Mouse (Mus musculus): ENCODE results near the gene Tnr.

Gene Tnr

GRCm38 (mm10) chr1:159523578-159523977 is at the start of gene Tnr:
Tnr (plus strand) TSS chr1:159523769.
- DNase-seq (ENCODE audit: low read depth, low spot score), result peak; percentile 26
- Histone ChIP-seq H3K27me3 (ENCODE audit: control insufficient read depth, insufficient read depth, low read length, poor library complexity, severe bottlenecking) (no peaks in the 10 kb centered on the region; the same call in 1 of the 2 replicates), H3K36me3 (ENCODE audit: control insufficient read depth, insufficient read depth, low read length, poor library complexity, severe bottlenecking) (no peaks in the 10 kb centered on the region)

GRCm38 (mm10) chr1:159489853-159490435 is 33.6 kb upstream of the Tnr start:
- DNase-seq (ENCODE audit: low read depth, low spot score), result no peak
- Histone ChIP-seq H3K36me3 (ENCODE audit: control insufficient read depth, insufficient read depth, low read length, poor library complexity, severe bottlenecking) (no peaks in the 10 kb centered on the region), H3K27me3 (ENCODE audit: control insufficient read depth, insufficient read depth, low read length, poor library complexity, severe bottlenecking) (no peaks in the 10 kb centered on the region)

GRCm38 (mm10) chr1:159492536-159492935 is 31.0 kb upstream of the Tnr start:
- Histone ChIP-seq H3K36me3 (ENCODE audit: control insufficient read depth, insufficient read depth, low read length, poor library complexity, severe bottlenecking) (no peaks in the 10 kb centered on the region), H3K27me3 (ENCODE audit: control insufficient read depth, insufficient read depth, low read length, poor library complexity, severe bottlenecking) (no peaks in the 10 kb centered on the region)
- no peak for DNase-seq (ENCODE audit: low read depth, low spot score)

GRCm38 (mm10) chr1:159493720-159494499 is 29.7 kb upstream of the Tnr start:
- H3K27me3 ChIP-seq (ENCODE audit: control insufficient read depth, insufficient read depth, low read length, poor library complexity, severe bottlenecking), result no peaks in the 10 kb centered on the region
- DNase-seq (ENCODE audit: low read depth, low spot score), result no peak
- no peaks in the 10 kb centered on the region for H3K36me3 ChIP-seq (ENCODE audit: control insufficient read depth, insufficient read depth, low read length, poor library complexity, severe bottlenecking)

- no peaks in the 10 kb centered on the region for H3K36me3 ChIP-seq (ENCODE audit: control insufficient read depth, insufficient read depth, low read length, poor library complexity, severe bottlenecking)
- DNase-seq (ENCODE audit: low read depth, low spot score), result no peak
- H3K27me3 ChIP-seq (ENCODE audit: control insufficient read depth, insufficient read depth, low read length, poor library complexity, severe bottlenecking), result no peaks in the 10 kb centered on the region
Observed at GRCm38 (mm10) chr1:159498236-159498635, 25.3 kb upstream of the Tnr start.

- H3K27me3 ChIP-seq (ENCODE audit: control insufficient read depth, insufficient read depth, low read length, poor library complexity, severe bottlenecking), result no peaks in the 10 kb centered on the region
- no peaks in the 10 kb centered on the region for H3K36me3 ChIP-seq (ENCODE audit: control insufficient read depth, insufficient read depth, low read length, poor library complexity, severe bottlenecking)
- DNase-seq (ENCODE audit: low read depth, low spot score), result no peak
Observed at GRCm38 (mm10) chr1:159499806-159500460, 23.6 kb upstream of the Tnr start.

- DNase-seq (ENCODE audit: low read depth, low spot score), result no peak
- H3K27me3 ChIP-seq (ENCODE audit: control insufficient read depth, insufficient read depth, low read length, poor library complexity, severe bottlenecking), result no peaks in the 10 kb centered on the region
- no peaks in the 10 kb centered on the region for H3K36me3 ChIP-seq (ENCODE audit: control insufficient read depth, insufficient read depth, low read length, poor library complexity, severe bottlenecking)
Observed at GRCm38 (mm10) chr1:159501911-159502310, 21.7 kb upstream of the Tnr start.

GRCm38 (mm10) chr1:159510667-159511066 is 12.9 kb upstream of the Tnr start:
- no peak for DNase-seq (ENCODE audit: low read depth, low spot score)
- H3K27me3 ChIP-seq (ENCODE audit: control insufficient read depth, insufficient read depth, low read length, poor library complexity, severe bottlenecking), result no peaks in the 10 kb centered on the region
- no peaks in the 10 kb centered on the region for H3K36me3 ChIP-seq (ENCODE audit: control insufficient read depth, insufficient read depth, low read length, poor library complexity, severe bottlenecking)

GRCm38 (mm10) chr1:159517647-159518046 is 5.9 kb upstream of the Tnr start:
- Histone ChIP-seq H3K36me3 (ENCODE audit: control insufficient read depth, insufficient read depth, low read length, poor library complexity, severe bottlenecking) (no peaks in the 10 kb centered on the region), H3K27me3 (ENCODE audit: control insufficient read depth, insufficient read depth, low read length, poor library complexity, severe bottlenecking) (no peaks in the 10 kb centered on the region; the same call in 1 of the 2 replicates)
- no peak for DNase-seq (ENCODE audit: low read depth, low spot score)

- Histone ChIP-seq H3K36me3 (ENCODE audit: control insufficient read depth, insufficient read depth, low read length, poor library complexity, severe bottlenecking) (no peaks in the 10 kb centered on the region), H3K27me3 (ENCODE audit: control insufficient read depth, insufficient read depth, low read length, poor library complexity, severe bottlenecking) (no peaks in the 10 kb centered on the region; the same call in 1 of the 2 replicates)
- DNase-seq (ENCODE audit: low read depth, low spot score), result no peak
Observed at GRCm38 (mm10) chr1:159519206-159519605, 4.4 kb upstream of the Tnr start.

- DNase-seq (ENCODE audit: low read depth, low spot score), result no peak
Observed at GRCm38 (mm10) chr1:159523069-159523468, 500 bp upstream of the Tnr start.

GRCm38 (mm10) chr1:159524051-159524549 is 531 bp downstream of the Tnr start:
- Histone ChIP-seq H3K27me3 (ENCODE audit: control insufficient read depth, insufficient read depth, low read length, poor library complexity, severe bottlenecking) (no peaks in the 10 kb centered on the region; the same call in 1 of the 2 replicates), H3K36me3 (ENCODE audit: control insufficient read depth, insufficient read depth, low read length, poor library complexity, severe bottlenecking) (no peaks in the 10 kb centered on the region)
- peak; percentile 27 for DNase-seq (ENCODE audit: low read depth, low spot score)

More at GRCm38 (mm10) chr1:159523069-159523468, 500 bp upstream of the Tnr start:
- no peaks in the 10 kb centered on the region; the same call in 1 of the 2 replicates for H3K27me3 ChIP-seq (ENCODE audit: control insufficient read depth, insufficient read depth, low read length, poor library complexity, severe bottlenecking)
- H3K36me3 ChIP-seq (ENCODE audit: control insufficient read depth, insufficient read depth, low read length, poor library complexity, severe bottlenecking), result no peaks in the 10 kb centered on the region

- no peaks in the 10 kb centered on the region for H3K36me3 ChIP-seq (ENCODE audit: control insufficient read depth, insufficient read depth, low read length, poor library complexity, severe bottlenecking)
- no peaks in the 10 kb centered on the region for H3K27me3 ChIP-seq (ENCODE audit: control insufficient read depth, insufficient read depth, low read length, poor library complexity, severe bottlenecking)
- no peak for DNase-seq (ENCODE audit: low read depth, low spot score)
Observed at GRCm38 (mm10) chr1:159532841-159533569, 9.4 kb downstream of the Tnr start.

- no peaks in the 10 kb centered on the region for H3K27me3 ChIP-seq (ENCODE audit: control insufficient read depth, insufficient read depth, low read length, poor library complexity, severe bottlenecking)
- H3K36me3 ChIP-seq (ENCODE audit: control insufficient read depth, insufficient read depth, low read length, poor library complexity, severe bottlenecking), result no peaks in the 10 kb centered on the region
- DNase-seq (ENCODE audit: low read depth, low spot score), result no peak
Observed at GRCm38 (mm10) chr1:159535582-159535981, 12.0 kb downstream of the Tnr start.

Data from splenic B cell, adult 2 months (primary cell).